Mouse (Mus musculus) CH12.LX (cell line): ENCODE data around the gene Ttll9. TPM values are rescaled to one million over a fixed set of nuclear protein-coding genes. Genes with fewer than 3 reads are reported as not detected.

Experiments used
- DNase-seq: peaks from one replicate; pipeline ENCODE4 v3.0.0-alpha.2; 2013; ENCODE audit errors: extremely low read depth
- H3K27ac ChIP-seq: 2 replicates; pipeline ENCODE4 v1.5.1; 2012; ENCODE audit warnings: low read depth, mild to moderate bottlenecking, control low read depth, moderate library complexity; ENCODE audit not compliant: insufficient read depth
- H3K27me3 ChIP-seq: replicated peaks from 2 replicates; pipeline ENCODE3; 2012; ENCODE audit warnings: inconsistent platforms
- H3K36me3 ChIP-seq, 2 experiments: replicated peaks in 1 of 2; 2 replicates each; pipeline versions ENCODE3 to v1.6.1; 2012; ENCODE audit warnings: inconsistent platforms in 1 of 2, low read length in 1 of 2, mild to moderate bottlenecking in 1 of 2, mixed read lengths in 1 of 2, moderate library complexity in 1 of 2; ENCODE audit not compliant: control insufficient read depth in 1 of 2, insufficient read depth in 1 of 2
- H3K4me1 ChIP-seq, 2 experiments: 2 replicates each; pipeline ENCODE4 v1.6.1; 2012; ENCODE audit warnings: inconsistent platforms in 1 of 2, moderate library complexity in 1 of 2; ENCODE audit not compliant: insufficient read depth in 2 of 2, control insufficient read depth in 1 of 2
- H3K4me2 ChIP-seq: 2 replicates; pipeline ENCODE4 v1.6.1; 2012; ENCODE audit warnings: low read depth, mild to moderate bottlenecking, control low read depth; ENCODE audit not compliant: poor library complexity, insufficient read depth, severe bottlenecking
- H3K4me3 ChIP-seq, 3 experiments: fragments of 150-350 bp in 1 of 3; sonication (generic) in 1 of 3; replicated peaks in 1 of 3; 2 replicates each; pipeline versions ENCODE3 to v1.5.1; 2011 to 2012; ENCODE audit warnings: low read depth in 2 of 3, low read length in 2 of 3, mild to moderate bottlenecking in 2 of 3, moderate library complexity in 2 of 3, control low read depth in 1 of 3, improper control_type of control experiment in 1 of 3, inconsistent platforms in 1 of 3, mixed read lengths in 1 of 3; ENCODE audit not compliant: poor library complexity in 1 of 3
- H3K79me2 ChIP-seq: replicated peaks from 2 replicates; pipeline ENCODE4 v1.6.1; 2012; ENCODE audit warnings: mild to moderate bottlenecking, moderate library complexity; ENCODE audit not compliant: control insufficient read depth, poor library complexity, insufficient read depth, severe bottlenecking; ENCODE audit errors: extremely low read depth
- H3K9ac ChIP-seq: 2 replicates; pipeline ENCODE4 v1.6.1; 2012; ENCODE audit warnings: low read depth, mild to moderate bottlenecking, control low read depth, moderate library complexity; ENCODE audit not compliant: insufficient read depth
- H3K9me3 ChIP-seq: replicated peaks from 2 replicates; pipeline ENCODE3; 2012; ENCODE audit warnings: low read length, inconsistent platforms, mixed read lengths
- BHLHE40 ChIP-seq: IDR thresholded peaks from 2 replicates; pipeline ENCODE4 v1.6.1; 2011; ENCODE audit warnings: mild to moderate bottlenecking, low read depth, low read length, improper control_type of control experiment
- CHD1 ChIP-seq: IDR thresholded peaks from 2 replicates; pipeline ENCODE4 v1.6.1; 2012; ENCODE audit warnings: low read depth, low read length, improper control_type of control experiment, inconsistent platforms
- CHD2 ChIP-seq: IDR thresholded peaks from 2 replicates; pipeline ENCODE4 v1.6.1; 2011; ENCODE audit warnings: low read length, improper control_type of control experiment
- CTCF ChIP-seq, 2 experiments: IDR thresholded peaks in 1 of 2; conservative IDR thresholded peaks in 1 of 2; 2 replicates each; pipeline ENCODE4 v1.5.1; 2011 to 2012; ENCODE audit warnings: low read depth in 2 of 2, low read length in 2 of 2, improper control_type of control experiment in 1 of 2, inconsistent platforms in 1 of 2, mild to moderate bottlenecking in 1 of 2, moderate library complexity in 1 of 2
- ELF1 ChIP-seq: IDR thresholded peaks from 2 replicates; pipeline ENCODE4 v1.6.1; 2014; ENCODE audit warnings: low read depth, mild to moderate bottlenecking, inconsistent platforms, low read length, improper control_type of control experiment
- EP300 ChIP-seq: IDR thresholded peaks from 2 replicates; pipeline ENCODE4 v1.6.1; 2011; ENCODE audit warnings: low read length, improper control_type of control experiment
- ETS1 ChIP-seq: conservative IDR thresholded peaks from 2 replicates; pipeline ENCODE4 v1.6.1; 2012; ENCODE audit warnings: low read depth, mild to moderate bottlenecking, inconsistent platforms, low read length, improper control_type of control experiment, moderate library complexity
- HCFC1 ChIP-seq: IDR thresholded peaks from 2 replicates; pipeline ENCODE4 v1.6.1; 2012; ENCODE audit warnings: low read depth, mild to moderate bottlenecking, inconsistent platforms, low read length, improper control_type of control experiment
- IRF4 ChIP-seq: IDR thresholded peaks from 2 replicates; pipeline ENCODE4 v1.6.1; 2014; ENCODE audit warnings: low read depth, mild to moderate bottlenecking, inconsistent platforms, low read length, improper control_type of control experiment
- JUND ChIP-seq: conservative IDR thresholded peaks from 2 replicates; pipeline ENCODE4 v1.6.1; 2011; ENCODE audit warnings: low read depth, low read length, improper control_type of control experiment
- MAX ChIP-seq: IDR thresholded peaks from 2 replicates; pipeline ENCODE4 v1.6.1; 2011; ENCODE audit warnings: low read length, improper control_type of control experiment
- MAZ ChIP-seq: IDR thresholded peaks from 2 replicates; pipeline ENCODE4 v1.6.1; 2012; ENCODE audit warnings: low read depth, mild to moderate bottlenecking, inconsistent platforms, low read length, improper control_type of control experiment, moderate library complexity
- MXI1 ChIP-seq: IDR thresholded peaks from 2 replicates; pipeline ENCODE4 v1.6.1; 2011; ENCODE audit warnings: mild to moderate bottlenecking, low read depth, low read length, improper control_type of control experiment
- NRF1 ChIP-seq: IDR thresholded peaks from 2 replicates; pipeline ENCODE4 v1.6.1; 2014; ENCODE audit warnings: low read depth, mild to moderate bottlenecking, inconsistent platforms, low read length, improper control_type of control experiment, moderate library complexity
- POLR2A ChIP-seq: IDR thresholded peaks from 2 replicates; pipeline ENCODE4 v1.6.1; 2011; ENCODE audit warnings: low read depth, mild to moderate bottlenecking, improper control_type of control experiment, low read length
- SIN3A ChIP-seq: IDR thresholded peaks from 2 replicates; pipeline ENCODE4 v1.6.1; 2012; ENCODE audit warnings: low read length, improper control_type of control experiment, inconsistent platforms
- TBP ChIP-seq: conservative IDR thresholded peaks from 2 replicates; pipeline ENCODE4 v1.6.1; 2011; ENCODE audit warnings: low read depth, low read length, improper control_type of control experiment
- UBTF ChIP-seq: IDR thresholded peaks from 2 replicates; pipeline ENCODE4 v1.6.1; 2012; ENCODE audit warnings: low read depth, mild to moderate bottlenecking, inconsistent platforms, low read length, improper control_type of control experiment, moderate library complexity
- USF1 ChIP-seq: IDR thresholded peaks from 2 replicates; pipeline ENCODE4 v1.6.1; 2014; ENCODE audit warnings: low read depth, mild to moderate bottlenecking, inconsistent platforms, low read length, improper control_type of control experiment
- ZKSCAN1 ChIP-seq: IDR thresholded peaks from 2 replicates; pipeline ENCODE4 v1.6.1; 2012; ENCODE audit warnings: low read depth, inconsistent platforms, low read length, improper control_type of control experiment, borderline replicate concordance
- ZMIZ1 ChIP-seq: IDR thresholded peaks from 2 replicates; pipeline ENCODE4 v1.6.1; 2012; ENCODE audit warnings: low read depth, mild to moderate bottlenecking, inconsistent platforms, low read length, improper control_type of control experiment
- dilution Hi-C: fragments of 300-500 bp; cut with MboI; formaldehyde crosslinking; loops from 2 replicates; pipeline ENCODE4 v1.14.3; 2020; ENCODE audit warnings: low sequenced_read_pairs; ENCODE audit not compliant: extremely low pct_unique_long_range_greater_than_20kb, extremely low pct_ligation_motif_present
- in situ Hi-C: fragments of 300-500 bp; cut with MboI; formaldehyde crosslinking; loops from 3 replicates; pipeline ENCODE4 v1.14.3; 2019; ENCODE audit warnings: low sequenced_read_pairs, low pct_ligation_motif_present, low pct_unique_long_range_greater_than_20kb, mixed read lengths
- polyA plus RNA-seq: library from polyadenylated mRNA; unstranded; fragments of >175 nt; gene quantifications from 2 replicates; pipeline ENCODE4 v1.2.1, GENCODE M21; 2012; ENCODE audit warnings: low read depth; ENCODE audit not compliant: insufficient read length
- total RNA-seq, 2 experiments: library from RNA; depleted of rRNA; stranded (reverse); fragments of 300-350 nt in 1 of 2; fragments of >200 nt in 1 of 2; gene quantifications; 2 replicates each; pipeline ENCODE4 v1.2.3; 2012 to 2014

The Ttll9 gene
- total and polyA plus RNA-seq, 3 experiments: 1.5 to 1.7 (median 1.7) TPM

DNA sequence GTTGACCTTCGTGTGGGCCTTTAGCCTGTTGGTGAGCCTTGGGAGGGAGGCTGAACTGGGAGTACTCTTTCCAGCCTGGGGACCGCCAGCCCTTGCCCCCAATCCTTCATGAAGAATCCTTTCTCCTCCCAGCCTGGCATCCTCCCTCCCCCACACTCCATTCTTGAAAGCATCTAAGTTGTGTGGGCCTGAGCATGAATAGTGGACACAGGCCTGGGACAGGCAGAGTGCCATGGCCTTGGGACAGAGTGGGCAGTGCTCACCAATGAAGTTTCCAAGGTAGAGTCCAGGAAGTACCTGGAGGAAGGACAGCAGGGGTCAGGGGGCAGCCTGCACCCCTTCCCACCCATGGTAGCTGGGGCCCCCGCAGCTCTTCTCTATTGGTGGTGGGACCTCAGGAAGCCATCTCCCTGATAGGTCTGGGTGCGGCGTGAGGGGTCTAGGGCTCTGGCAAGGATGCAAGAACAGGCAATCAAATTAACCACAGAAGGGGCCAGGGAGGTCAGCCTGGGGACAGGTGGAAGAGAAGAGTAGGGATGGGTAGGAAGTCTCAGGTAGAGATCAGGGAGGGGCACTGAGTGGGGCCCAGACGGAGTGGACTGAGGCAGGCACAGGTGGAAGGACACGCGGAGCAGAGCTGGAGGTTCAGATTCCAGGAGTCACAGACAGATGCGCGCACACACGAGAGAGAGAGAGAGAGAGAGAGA, 11.8 kb upstream of the Ttll9 start:
- H3K4me2 ChIP-seq: peak overlapping the region; percentile 97; the same call in 1 of the 2 replicates
- peaks cover 8% of the 10 kb centered on the region in 2 experiments; a peak in 3 of 4 replicates for H3K4me1 ChIP-seq
- no peak overlapping the region for H3K27ac ChIP-seq
- no peak for DNase-seq
- TF ChIP-seq CHD2: no peak
- TF ChIP-seq JUND: no peak
- TF ChIP-seq, all 38 proteins: peak for 0
- Histone ChIP-seq H3K27me3 (peaks cover 92% of the 10 kb centered on the region), H3K36me3 (no peaks in the 10 kb centered on the region), H3K4me3 (no peak overlapping the region), H3K79me2 (no peaks in the 10 kb centered on the region), H3K9me3 (no peaks in the 10 kb centered on the region), H3K9ac (no peak overlapping the region)
- in situ Hi-C loops (no loop called here), dilution Hi-C loops (no loop called here)

DNA sequence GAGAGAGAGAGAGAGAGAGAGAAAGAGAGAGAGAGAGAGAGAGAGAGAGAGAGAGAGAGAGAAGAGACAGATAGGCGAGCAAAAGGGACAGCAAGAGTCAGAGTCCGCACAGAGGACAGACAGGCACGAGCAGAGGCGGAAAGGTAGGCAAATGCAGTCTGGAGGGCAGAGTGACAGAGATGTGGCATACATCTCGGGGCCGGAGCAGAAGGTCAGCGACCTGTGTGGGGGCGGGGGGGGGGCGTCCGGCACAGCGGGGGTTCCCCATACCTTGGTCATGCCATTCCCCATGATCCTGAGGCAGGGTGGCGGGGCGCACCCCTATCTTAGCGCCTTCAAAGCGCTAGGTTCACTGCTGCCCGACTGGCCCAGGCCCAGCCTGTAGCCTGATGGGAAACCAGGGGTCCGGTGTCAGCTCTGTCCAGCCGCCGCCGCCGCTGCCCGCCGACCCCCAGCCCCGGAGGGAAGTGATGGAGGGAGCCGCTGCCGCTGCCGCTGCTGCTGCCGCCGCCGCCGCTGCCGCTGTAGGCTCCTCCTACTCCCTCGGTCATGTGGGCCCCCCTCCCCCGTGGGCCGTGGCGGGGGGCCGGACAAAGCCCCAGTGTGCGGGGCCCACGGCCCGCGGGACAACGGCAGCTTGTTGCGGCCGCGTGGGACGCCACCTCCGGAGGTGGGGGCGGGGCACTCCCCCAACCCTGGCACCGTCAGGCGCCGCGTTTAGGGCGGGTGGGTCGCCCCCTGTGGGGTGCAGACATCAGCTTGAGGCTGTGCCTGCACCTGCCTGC, 11.0 kb upstream of the Ttll9 start, which contains the start of gene Dusp15:
Dusp15 (minus strand) TSS at position 634 of the 785 bp plus-strand sequence.
- H3K79me2 ChIP-seq: no peaks in the 10 kb centered on the region
- dilution Hi-C loops: no loop called here
- H3K9ac ChIP-seq: peak within 1 kb of the TSS; percentile 29; the same call in 1 of the 2 replicates
- no peaks in the 10 kb centered on the region for H3K36me3 ChIP-seq
- H3K4me1 ChIP-seq: peaks cover 8% of the 10 kb centered on the region in 2 experiments; a peak in 3 of 4 replicates
- TF ChIP-seq BHLHE40 (0 out of 2 replicates have a peak, but pooled peaks have one; percentile 28), USF1 (peak; percentile 13; the same call in 1 of the 2 replicates), HCFC1 (no peak)
- TF ChIP-seq, all 38 proteins: peak for 2
- peak within 1 kb of the TSS; percentile 97 for H3K4me2 ChIP-seq
- no peaks in the 10 kb centered on the region for H3K9me3 ChIP-seq
- peaks cover 92% of the 10 kb centered on the region for H3K27me3 ChIP-seq
- in situ Hi-C loops: no loop called here
- H3K4me3 ChIP-seq: peak within 1 kb of the TSS; percentile 16 to 68 (median 25)
- no peak within 1 kb of the TSS for H3K27ac ChIP-seq
- no peak for DNase-seq

DNA sequence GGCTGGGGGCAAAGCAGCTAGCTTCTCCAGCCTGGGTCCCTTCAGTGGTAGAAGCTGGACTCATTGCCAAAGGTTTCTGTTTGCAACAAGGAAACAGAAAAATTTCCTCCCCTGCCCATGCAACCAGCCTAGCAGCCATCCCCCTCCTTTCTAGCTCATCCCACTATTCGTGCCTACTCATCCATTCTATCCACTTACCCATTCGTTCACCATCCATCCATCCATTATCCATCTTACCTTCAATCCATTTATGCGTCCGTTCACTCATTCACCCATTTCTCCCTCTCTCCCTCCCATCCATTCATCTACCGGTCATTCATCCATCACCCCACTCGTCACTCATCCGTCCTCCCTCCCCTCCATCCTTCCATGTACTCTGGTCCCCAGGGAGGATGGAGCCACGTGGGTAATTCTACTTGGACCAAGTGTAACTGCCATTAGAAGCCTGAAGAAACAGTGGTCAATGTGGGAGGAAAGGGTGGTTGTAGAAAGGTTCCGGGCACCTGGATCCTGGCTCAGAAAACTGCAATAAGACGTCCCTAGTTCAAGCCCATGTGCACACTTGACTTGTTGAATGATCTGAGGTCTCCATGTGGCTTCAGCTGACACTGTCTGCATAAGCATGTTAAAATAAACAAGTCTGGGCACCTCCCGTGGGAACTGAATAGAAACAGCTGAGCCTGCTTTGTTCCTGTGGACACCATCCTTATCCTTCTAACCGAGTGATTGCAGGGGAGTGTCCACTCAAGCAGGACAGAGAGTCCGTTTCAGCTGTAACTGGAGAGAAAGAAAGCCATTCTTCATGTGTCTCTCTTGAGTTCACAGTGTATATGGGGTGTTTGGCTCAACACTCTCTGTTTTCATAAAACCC, 10.2 kb upstream of the Ttll9 start:
- dilution Hi-C loops: no loop called here
- Histone ChIP-seq H3K9me3 (no peaks in the 10 kb centered on the region), H3K79me2 (no peaks in the 10 kb centered on the region), H3K27me3 (peaks cover 92% of the 10 kb centered on the region), H3K4me3 (peak overlapping the region; percentile 16 to 68 (median 25)), H3K9ac (0 out of 2 replicates have a peak overlapping the region, but pooled peaks have one; percentile 29), H3K27ac (no peak overlapping the region), H3K36me3 (no peaks in the 10 kb centered on the region), H3K4me2 (peak overlapping the region; percentile 97), H3K4me1 (peaks cover 8% of the 10 kb centered on the region in 2 experiments; a peak in 3 of 4 replicates)
- in situ Hi-C loops: no loop called here
- DNase-seq: no peak
- TF ChIP-seq ZMIZ1: no peak
- TF ChIP-seq POLR2A: no peak
- no peak for TF ChIP-seq ZKSCAN1
- TF ChIP-seq UBTF: no peak
- TF ChIP-seq MAX: no peak
- TF ChIP-seq SIN3A: no peak
- TF ChIP-seq ELF1: no peak
- TF ChIP-seq IRF4: no peak
- TF ChIP-seq EP300: no peak
- TF ChIP-seq MXI1: no peak
- TF ChIP-seq NRF1: no peak
- TF ChIP-seq MAZ: no peak
- TF ChIP-seq TBP: no peak
- TF ChIP-seq CTCF (conservative IDR thresholded peaks at IDR 0.05 in 1 of 2, IDR thresholded peaks at IDR 0.05 in 1 of 2; ENCODE audit: low read depth in 2 of 2, low read length in 2 of 2): no peak
- no peak for TF ChIP-seq CHD2
- TF ChIP-seq USF1: no peak
- no peak for TF ChIP-seq ETS1
- no peak for TF ChIP-seq CHD1
